Mouse (Mus musculus) lung, adult 2 months (tissue): Measurements from ENCODE around the gene Slc7a6.

Experiments used
- CTCF ChIP-seq: fragments of 200-500 bp; IDR thresholded peaks from 2 replicates; pipeline ENCODE4 v1.5.1; 2011; ENCODE audit warnings: mild to moderate bottlenecking, low read length, control low read depth; ENCODE audit not compliant: insufficient read depth
- POLR2A ChIP-seq: fragments of 200-500 bp; IDR thresholded peaks from 2 replicates; pipeline ENCODE4 v1.6.1; 2011; ENCODE audit warnings: low read depth, mild to moderate bottlenecking, control low read depth, low read length, borderline replicate concordance; ENCODE audit errors: extremely low read depth

DNA sequence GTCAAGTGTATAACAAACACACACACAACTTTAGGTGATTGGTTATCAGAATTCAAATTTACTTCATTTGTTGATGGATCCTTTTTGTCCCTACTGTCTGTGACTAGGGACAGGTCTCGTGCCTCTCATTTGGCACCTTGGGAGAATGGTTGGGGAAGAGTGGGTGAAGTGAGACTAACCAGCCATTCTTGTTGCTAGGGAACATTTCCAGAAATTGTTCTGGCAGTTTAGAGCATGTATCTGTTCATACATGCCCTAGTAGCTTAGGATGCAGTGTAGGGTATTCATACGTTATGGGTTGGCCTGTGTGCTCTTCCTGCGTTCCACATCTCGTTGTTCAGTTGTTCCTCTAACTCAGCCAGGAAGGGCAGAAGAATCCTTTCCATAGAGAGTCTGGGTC, 20.5 kb downstream of the Slc7a6 start:
- TF ChIP-seq CTCF: no peak
- TF ChIP-seq POLR2A: no peak
